Mouse (Mus musculus): ENCODE data around the gene Sec1. TPM values are rescaled to one million over a fixed set of nuclear protein-coding genes. Genes with fewer than 3 reads are reported as not detected.
A peak's percentile ranks its signal among the peaks of the same experiment; 100 is the strongest.

Sec1 gene
- polyA plus RNA-seq, 1 experiment from 2014 or later, result 0.04 TPM

DNA sequence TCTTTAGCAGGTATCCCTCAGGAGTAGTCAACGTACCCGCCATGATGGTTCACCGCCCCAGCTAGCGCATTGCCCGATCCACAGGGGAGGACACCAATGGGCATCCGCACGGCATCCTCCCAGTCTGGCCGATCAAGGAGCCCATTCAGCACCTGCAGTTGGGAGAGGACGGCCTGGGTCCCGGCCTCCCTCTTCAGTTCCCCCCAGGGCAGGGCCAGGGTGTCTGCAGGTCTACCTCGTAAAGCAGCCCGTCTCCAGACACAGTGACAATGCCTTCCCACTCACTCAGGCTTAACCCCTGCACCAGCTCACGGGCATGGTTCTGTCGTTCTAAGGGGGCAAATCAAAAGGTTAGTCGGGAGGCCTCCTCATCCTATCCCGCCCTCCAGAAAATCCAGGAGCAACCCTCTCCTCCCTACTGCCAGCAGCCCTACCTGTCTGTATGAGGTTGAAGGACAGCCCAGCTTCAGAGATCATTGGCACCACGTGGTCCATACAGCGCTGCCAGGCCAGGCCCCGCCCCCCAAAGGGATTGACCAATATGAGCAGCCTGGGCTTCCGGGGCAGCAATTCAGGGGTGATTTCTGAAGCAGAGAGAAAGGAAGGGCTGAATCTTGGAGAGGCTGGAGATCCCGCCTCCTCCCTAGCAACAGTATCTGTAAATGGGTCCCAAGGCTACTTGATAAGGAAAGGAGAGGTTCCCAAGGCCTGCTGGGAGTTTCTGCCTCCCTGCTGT, 18.0 kb upstream of the Sec1 start:
- H3K27me3 ChIP-seq (ENCODE audit: insufficient read depth, low read length), result no peaks in the 10 kb centered on the region
- H3K9me3 ChIP-seq (ENCODE audit: low read length), result no peaks in the 10 kb centered on the region
- H3K4me2 ChIP-seq (ENCODE audit: low read depth, low read length), result no peak overlapping the region
- H3K27ac ChIP-seq (ENCODE audit: low read depth), result peak overlapping the region; percentile 88
- 85% methylated on average over 21 of the region's 21 CpGs for WGBS (ENCODE audit: insufficient replicate concordance)
- no peak for TF ChIP-seq CTCF (IDR thresholded peaks at IDR 0.05; ENCODE audit: low read depth)
- no peak for TF ChIP-seq EP300 (IDR thresholded peaks at IDR 0.05; ENCODE audit: low read depth)
- no peak overlapping the region for H3K9ac ChIP-seq (replicated peaks)
- H3K4me3 ChIP-seq (ENCODE audit: low read depth, low read length), result no peak overlapping the region
- H3K36me3 ChIP-seq (replicated peaks; ENCODE audit: insufficient read depth, low read length), result peaks cover 36% of the 10 kb centered on the region
- DNase-seq (peak; percentile 80), ATAC-seq (peak; percentile 16)
- H3K4me1 ChIP-seq (ENCODE audit: insufficient read depth), result peaks cover 51% of the 10 kb centered on the region

DNA sequence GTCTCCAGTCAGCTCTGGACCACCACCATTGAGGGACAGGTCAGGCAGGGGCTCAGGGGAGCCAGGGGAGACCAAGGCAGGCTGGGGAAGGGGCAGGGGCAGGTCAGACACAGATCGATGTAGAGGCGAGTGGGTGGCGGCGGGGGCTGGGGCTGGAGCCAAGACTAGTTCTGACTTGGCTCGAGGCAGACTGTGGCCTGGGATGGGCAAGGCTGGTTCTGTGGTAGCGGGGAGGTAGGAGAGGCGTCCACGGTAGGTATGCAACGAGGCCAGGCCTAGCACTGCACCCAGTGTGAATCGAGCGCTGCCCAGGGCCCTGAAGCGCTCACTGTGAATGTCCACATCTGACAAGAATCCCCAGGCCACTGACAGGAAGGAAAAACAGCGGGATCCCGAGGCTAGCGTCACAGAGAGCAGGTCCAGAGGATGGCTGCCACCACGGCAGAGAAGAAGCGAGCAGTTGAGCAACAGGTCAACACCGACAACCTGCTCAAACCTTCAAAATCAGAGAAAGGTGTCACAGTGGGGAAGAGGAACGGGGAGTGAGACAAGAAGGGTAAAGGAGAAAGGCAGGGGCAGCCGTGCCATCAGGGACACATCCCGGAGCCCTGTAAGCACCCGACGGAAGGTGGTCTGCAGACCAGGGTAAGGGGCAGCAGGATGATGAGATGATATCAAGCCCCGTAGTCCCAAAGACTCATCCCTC, 17.3 kb upstream of the Sec1 start:
- Histone ChIP-seq H3K4me3 (ENCODE audit: low read depth, low read length) (no peak overlapping the region), H3K9ac (replicated peaks) (no peak overlapping the region), H3K9me3 (ENCODE audit: low read length) (no peaks in the 10 kb centered on the region), H3K27ac (ENCODE audit: low read depth) (no peak overlapping the region), H3K36me3 (replicated peaks; ENCODE audit: insufficient read depth, low read length) (peaks cover 36% of the 10 kb centered on the region), H3K4me1 (ENCODE audit: insufficient read depth) (peaks cover 51% of the 10 kb centered on the region), H3K4me2 (ENCODE audit: low read depth, low read length) (no peak overlapping the region), H3K27me3 (ENCODE audit: insufficient read depth, low read length) (no peaks in the 10 kb centered on the region)
- 89% methylated on average over 24 of the region's 24 CpGs for WGBS (ENCODE audit: insufficient replicate concordance)
- ATAC-seq (no peak), DNase-seq (no peak)
- TF ChIP-seq EP300 (IDR thresholded peaks at IDR 0.05; ENCODE audit: low read depth), result no peak
- TF ChIP-seq CTCF (IDR thresholded peaks at IDR 0.05; ENCODE audit: low read depth), result no peak

DNA sequence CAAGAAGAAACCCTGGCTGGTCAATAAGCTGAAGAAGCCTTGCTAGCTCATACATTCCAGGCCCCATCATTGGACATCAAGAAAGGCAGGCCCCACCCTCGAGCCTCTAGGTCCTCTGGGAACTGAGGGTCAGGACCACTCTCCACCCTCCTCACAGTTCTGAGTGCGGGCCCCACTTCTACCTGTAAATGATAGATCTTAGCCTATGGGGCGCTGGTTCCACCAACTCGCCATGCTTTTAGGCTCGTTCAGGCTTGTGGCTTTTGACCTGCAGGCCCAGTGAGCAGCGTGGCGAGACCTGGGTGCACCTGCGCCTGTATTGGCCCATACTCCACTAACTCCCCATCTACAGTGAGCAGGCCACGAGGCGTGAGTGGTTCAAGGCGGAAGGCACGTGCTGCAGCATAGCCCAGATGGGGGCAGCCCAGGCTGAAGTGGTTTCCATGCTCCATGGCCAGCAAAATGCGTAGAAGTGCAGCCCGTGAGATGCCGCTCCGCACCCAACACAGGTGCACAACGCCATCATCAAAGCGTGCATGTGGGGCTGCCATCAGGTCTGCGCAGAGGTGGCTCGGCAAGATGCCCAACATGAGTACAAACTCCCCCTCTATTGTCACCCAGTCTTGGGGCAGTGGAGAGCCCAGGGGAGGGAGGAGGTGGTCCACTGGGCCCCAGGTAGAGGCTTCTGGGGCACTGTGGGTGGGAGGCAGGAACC, 16.4 kb upstream of the Sec1 start:
- 88% methylated on average over 20 of the region's 20 CpGs for WGBS (ENCODE audit: insufficient replicate concordance)
- Histone ChIP-seq H3K36me3 (replicated peaks; ENCODE audit: insufficient read depth, low read length) (peaks cover 36% of the 10 kb centered on the region), H3K9me3 (ENCODE audit: low read length) (no peaks in the 10 kb centered on the region), H3K27ac (ENCODE audit: low read depth) (no peak overlapping the region), H3K4me2 (ENCODE audit: low read depth, low read length) (no peak overlapping the region), H3K4me3 (ENCODE audit: low read depth, low read length) (no peak overlapping the region), H3K27me3 (ENCODE audit: insufficient read depth, low read length) (no peaks in the 10 kb centered on the region), H3K4me1 (ENCODE audit: insufficient read depth) (peaks cover 53% of the 10 kb centered on the region), H3K9ac (replicated peaks) (no peak overlapping the region)
- no peak for DNase-seq
- ATAC-seq, result no peak
- TF ChIP-seq EP300 (IDR thresholded peaks at IDR 0.05; ENCODE audit: low read depth), result no peak
- TF ChIP-seq CTCF (IDR thresholded peaks at IDR 0.05; ENCODE audit: low read depth), result no peak

DNA sequence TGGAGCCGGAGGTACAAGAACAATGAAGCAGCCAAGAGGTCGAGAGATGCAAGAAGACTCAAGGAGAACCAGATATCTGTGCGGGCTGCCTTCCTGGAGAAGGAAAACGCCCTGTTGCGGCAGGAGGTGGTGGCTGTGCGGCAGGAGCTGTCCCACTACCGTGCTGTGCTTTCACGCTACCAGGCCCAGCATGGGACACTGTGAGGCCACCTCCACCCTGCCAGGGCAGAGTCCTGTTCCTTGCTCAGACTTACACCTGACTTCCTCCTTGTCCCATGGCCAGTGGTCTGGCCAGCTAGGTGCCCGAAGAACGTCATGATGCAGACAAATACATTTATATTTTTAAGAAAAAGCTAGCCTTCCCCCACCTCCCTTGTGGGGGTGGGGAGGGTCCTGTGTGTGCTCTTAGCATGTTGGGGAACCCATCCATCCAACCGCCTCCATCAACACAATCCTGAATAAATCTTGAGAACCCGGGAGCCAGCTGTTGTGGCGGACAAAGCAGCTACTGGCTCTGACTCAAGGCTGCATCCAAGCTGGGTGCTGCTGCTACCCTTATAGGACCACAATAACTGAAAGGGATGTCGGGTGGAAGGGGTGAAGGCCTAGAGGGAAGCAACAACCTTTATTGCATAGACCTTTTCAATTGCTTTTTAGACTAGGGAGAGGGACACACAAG, 15.6 kb upstream of the Sec1 start:
- Histone ChIP-seq H3K9me3 (ENCODE audit: low read length) (no peaks in the 10 kb centered on the region), H3K36me3 (replicated peaks; ENCODE audit: insufficient read depth, low read length) (peaks cover 36% of the 10 kb centered on the region), H3K4me1 (ENCODE audit: insufficient read depth) (peaks cover 58% of the 10 kb centered on the region), H3K27ac (ENCODE audit: low read depth) (no peak overlapping the region), H3K4me3 (ENCODE audit: low read depth, low read length) (no peak overlapping the region), H3K9ac (replicated peaks) (no peak overlapping the region), H3K27me3 (ENCODE audit: insufficient read depth, low read length) (no peaks in the 10 kb centered on the region), H3K4me2 (ENCODE audit: low read depth, low read length) (no peak overlapping the region)
- ATAC-seq, result no peak
- TF ChIP-seq EP300 (IDR thresholded peaks at IDR 0.05; ENCODE audit: low read depth) (no peak), CTCF (IDR thresholded peaks at IDR 0.05; ENCODE audit: low read depth) (no peak)
- 80% methylated on average over 14 of the region's 14 CpGs for WGBS (ENCODE audit: insufficient replicate concordance)
- DNase-seq, result no peak

DNA sequence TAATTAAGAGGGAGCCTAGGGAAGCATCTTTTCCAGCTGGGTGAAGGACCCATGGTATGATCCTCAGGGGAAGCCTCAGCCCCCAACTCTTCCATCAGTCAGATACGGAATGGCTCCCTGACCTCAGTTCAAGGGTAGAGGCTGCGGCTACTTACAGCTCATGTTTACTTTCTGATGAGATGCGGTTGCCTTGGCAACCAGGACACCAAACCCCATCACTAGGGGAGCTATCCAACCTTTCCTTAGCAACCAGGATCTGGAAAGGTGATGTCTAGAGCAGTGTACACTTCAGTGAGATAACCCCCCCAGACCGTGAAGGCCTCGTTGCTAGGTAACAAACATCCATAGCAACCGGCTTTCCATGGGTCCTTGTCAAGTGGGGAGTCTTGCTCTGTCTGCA, 14.8 kb upstream of the Sec1 start:
- H3K4me2 ChIP-seq (ENCODE audit: low read depth, low read length), result no peak overlapping the region
- DNase-seq, result no peak
- 63% methylated on average over 6 of the region's 6 CpGs for WGBS (ENCODE audit: insufficient replicate concordance)

More for the DNA sequence above, 14.8 kb upstream of the Sec1 start:
- no peak overlapping the region; the same call in 1 of the 2 replicates for H3K27ac ChIP-seq (ENCODE audit: low read depth)
- TF ChIP-seq CTCF (IDR thresholded peaks at IDR 0.05; ENCODE audit: low read depth) (no peak), EP300 (IDR thresholded peaks at IDR 0.05; ENCODE audit: low read depth) (no peak)
- no peak overlapping the region for H3K4me3 ChIP-seq (ENCODE audit: low read depth, low read length)
- H3K36me3 ChIP-seq (replicated peaks; ENCODE audit: insufficient read depth, low read length), result peaks cover 36% of the 10 kb centered on the region
- H3K27me3 ChIP-seq (ENCODE audit: insufficient read depth, low read length), result no peaks in the 10 kb centered on the region
- H3K9ac ChIP-seq (replicated peaks), result 0 out of 2 replicates have a peak overlapping the region, but pooled peaks have one; percentile 49
- peaks cover 57% of the 10 kb centered on the region for H3K4me1 ChIP-seq (ENCODE audit: insufficient read depth)
- H3K9me3 ChIP-seq (ENCODE audit: low read length), result no peaks in the 10 kb centered on the region
- no peak for ATAC-seq
